ENCODE assay signal across 17 mouse cellular contexts in the genomic region with DNA sequence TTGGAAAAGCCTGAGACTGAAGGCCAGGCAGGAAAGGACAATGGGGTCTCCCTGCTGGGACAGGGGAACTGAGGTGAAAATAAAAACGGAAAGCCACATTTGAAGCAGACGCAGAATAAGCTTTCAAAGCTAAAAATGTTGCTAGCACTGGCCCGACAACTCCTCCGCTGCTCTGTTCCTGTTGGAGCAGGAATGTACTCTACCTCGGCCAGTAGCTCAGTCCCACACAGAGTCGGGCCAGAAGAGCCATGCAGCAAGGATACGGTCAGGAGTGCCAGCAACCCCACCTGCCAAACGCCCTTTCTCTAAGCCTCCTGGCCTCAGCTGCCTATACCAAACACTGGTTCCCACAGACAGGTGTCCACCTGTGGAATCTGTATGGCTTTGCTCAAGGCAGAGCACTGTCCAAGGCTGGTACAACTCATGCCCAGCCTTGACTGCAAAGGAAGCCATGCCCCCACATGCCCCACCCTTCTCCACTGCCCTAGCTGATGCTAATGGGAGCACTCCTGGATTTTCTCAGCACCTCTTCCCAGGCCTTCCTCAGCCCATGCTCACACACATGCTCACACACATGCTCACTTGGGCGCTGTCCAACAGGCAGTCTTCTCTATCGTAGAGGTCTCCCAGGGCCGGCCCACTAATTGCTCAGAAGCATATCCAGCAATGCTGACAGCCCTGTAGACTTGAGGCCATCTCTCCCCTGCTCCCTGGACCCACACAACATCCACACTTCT.
DNase-seq lines count a peak whose midpoint lies in the region; ATAC-seq and TF ChIP-seq lines count a peak whose summit lies in the region.
"Had no signal": no experiment of that assay in that cellular context is flagged by ENCODE, and none has a peak within 500 bp of the region (broad histone marks: within the 10 kb centered on the region; RNA-seq: fewer than 3 reads in every experiment).

No protein-coding gene starts in this region.

- peaks cover 15% of the 10 kb centered on the region for H3K27me3 ChIP-seq in forebrain, embryonic 13.5 days
- peaks cover 6% of the 10 kb centered on the region for H3K27me3 ChIP-seq in forebrain, embryonic 10.5 days (ENCODE audit: poor library complexity, severe bottlenecking)
- no peaks in the 10 kb centered on the region for H3K27me3 ChIP-seq in stomach, embryonic 16.5 days (ENCODE audit: control insufficient read depth, insufficient read depth, low read length)
- H3K27me3 ChIP-seq in stomach, postnatal 0 days (ENCODE audit: control insufficient read depth, insufficient read depth, low read length) = no peaks in the 10 kb centered on the region
- H3K27me3 ChIP-seq: hindbrain, embryonic 15.5 days had no signal

- H3K27ac ChIP-seq in forebrain, embryonic 13.5 days = no peak overlapping the region
- H3K27ac ChIP-seq in forebrain, embryonic 10.5 days = no peak overlapping the region
- peak overlapping the region; percentile 28; the same call in 1 of the 2 replicates for H3K27ac ChIP-seq in layer of hippocampus, adult 2 months
- no peak overlapping the region for H3K27ac ChIP-seq in stomach, embryonic 16.5 days (ENCODE audit: low read length)
- H3K27ac ChIP-seq in stomach, postnatal 0 days (replicated peaks) = no peak overlapping the region
- H3K27ac ChIP-seq: hindbrain, embryonic 15.5 days; limb, embryonic 12.5 days; liver, embryonic 14.5 days had no signal

- TF ChIP-seq EP300 in stomach, postnatal 0 days (optimal IDR thresholded peaks at IDR 0.05) = no peak

- no peak overlapping the region for H3K4me3 ChIP-seq in forebrain, embryonic 13.5 days
- H3K4me3 ChIP-seq in forebrain, embryonic 10.5 days = no peak overlapping the region
- no peak overlapping the region for H3K4me3 ChIP-seq in layer of hippocampus, adult 2 months
- no peak overlapping the region for H3K4me3 ChIP-seq in stomach, embryonic 16.5 days (replicated peaks; ENCODE audit: low read length)
- no peak overlapping the region for H3K4me3 ChIP-seq in stomach, postnatal 0 days (ENCODE audit: low read depth, low read length)
- H3K4me3 ChIP-seq: hindbrain, embryonic 15.5 days; limb, embryonic 12.5 days; myocyte had no signal

- 72% methylated on average over 11 of the region's 11 CpGs for WGBS in forebrain, embryonic 13.5 days
- WGBS in forebrain, embryonic 10.5 days = 77% methylated on average over 11 of the region's 11 CpGs
- 68% methylated on average over 11 of the region's 11 CpGs for whole genome bisulfite sequencing in stomach, embryonic 16.5 days
- WGBS in stomach, postnatal 0 days = 59% methylated on average over 11 of the region's 11 CpGs

- no peak for TF ChIP-seq CTCF in layer of hippocampus, adult 2 months (conservative IDR thresholded peaks at IDR 0.05)
- no peak for TF ChIP-seq CTCF in stomach, postnatal 0 days (IDR thresholded peaks at IDR 0.05; ENCODE audit: low read depth)

- no peaks in the 10 kb centered on the region for H3K36me3 ChIP-seq in forebrain, embryonic 13.5 days (ENCODE audit: poor library complexity, severe bottlenecking)
- no peaks in the 10 kb centered on the region for H3K36me3 ChIP-seq in forebrain, embryonic 10.5 days (replicated peaks)
- H3K36me3 ChIP-seq in stomach, embryonic 16.5 days (ENCODE audit: control insufficient read depth, insufficient read depth, low read length) = no peaks in the 10 kb centered on the region
- no peaks in the 10 kb centered on the region for H3K36me3 ChIP-seq in stomach, postnatal 0 days (ENCODE audit: control insufficient read depth, insufficient read depth, low read length)
- H3K36me3 ChIP-seq: hindbrain, embryonic 15.5 days; limb, embryonic 12.5 days had no signal

- H3K4me1 ChIP-seq in forebrain, embryonic 13.5 days = peaks cover 7% of the 10 kb centered on the region; the same call in 1 of the 2 replicates
- peaks cover 10% of the 10 kb centered on the region; the same call in 1 of the 2 replicates for H3K4me1 ChIP-seq in forebrain, embryonic 10.5 days
- no peaks in the 10 kb centered on the region for H3K4me1 ChIP-seq in stomach, embryonic 16.5 days (ENCODE audit: control insufficient read depth, insufficient read depth, low read length)
- no peaks in the 10 kb centered on the region for H3K4me1 ChIP-seq in stomach, postnatal 0 days (replicated peaks; ENCODE audit: control insufficient read depth, insufficient read depth)
- H3K4me1 ChIP-seq: limb, embryonic 12.5 days had no signal

- peak; percentile 50 for ATAC-seq in forebrain, embryonic 13.5 days
- ATAC-seq in stomach, embryonic 16.5 days (ENCODE audit: insufficient read depth, low FRiP score) = peak; percentile 8; the same call in 1 of the 2 replicates
- no peak for ATAC-seq in stomach, postnatal 0 days (ENCODE audit: low FRiP score, low TSS enrichment)

- H3K4me2 ChIP-seq in forebrain, embryonic 13.5 days = no peak overlapping the region
- H3K4me2 ChIP-seq in stomach, embryonic 16.5 days (ENCODE audit: low read depth, low read length) = no peak overlapping the region
- no peak overlapping the region for H3K4me2 ChIP-seq in stomach, postnatal 0 days (replicated peaks; ENCODE audit: low read depth)
- H3K4me2 ChIP-seq: hindbrain, embryonic 15.5 days; limb, embryonic 12.5 days had no signal

- no peak for DNase-seq in forebrain, embryonic 10.5 days (ENCODE audit: extremely low spot score, low spot score)
- DNase-seq in layer of hippocampus, adult 2 months (ENCODE audit: low spot score in 2 of 2) = no peak
- no peak for DNase-seq in layer of hippocampus, adult 8-10 months (ENCODE audit: low spot score in 2 of 2)
- DNase-seq in stomach, postnatal 0 days (ENCODE audit: low spot score) = no peak
- peak; percentile 60 for DNase-seq in right cerebral cortex, postnatal 14 days
- DNase-seq in embryo, embryonic 10 days (ENCODE audit: low spot score) = no peak
- DNase-seq: adrenal gland, adult 2 months; heart, adult 18-20 months; kidney, adult 2 months; kidney, postnatal 36 days; lung, postnatal 10 days had no signal

- H3K9me3 ChIP-seq in forebrain, embryonic 13.5 days (replicated peaks) = no peaks in the 10 kb centered on the region
- no peaks in the 10 kb centered on the region for H3K9me3 ChIP-seq in forebrain, embryonic 10.5 days
- H3K9me3 ChIP-seq in stomach, embryonic 16.5 days (replicated peaks; ENCODE audit: control insufficient read depth, low read length) = no peaks in the 10 kb centered on the region
- H3K9me3 ChIP-seq in stomach, postnatal 0 days (ENCODE audit: control insufficient read depth, low read length) = no peaks in the 10 kb centered on the region
- H3K9me3 ChIP-seq: hindbrain, embryonic 15.5 days; limb, embryonic 12.5 days had no signal

- no peak overlapping the region for H3K9ac ChIP-seq in forebrain, embryonic 13.5 days
- no peak overlapping the region for H3K9ac ChIP-seq in stomach, embryonic 16.5 days (ENCODE audit: low read length)
- no peak overlapping the region for H3K9ac ChIP-seq in stomach, postnatal 0 days (ENCODE audit: low read length)
- H3K9ac ChIP-seq: hindbrain, embryonic 15.5 days; limb, embryonic 12.5 days; liver, embryonic 14.5 days had no signal
